Mouse (Mus musculus) regulatory T cell (primary cell): ENCODE results near the gene Gnl3l.

Experiments used
- in situ Hi-C: fragments of 300-600 bp; cut with MboI, MseI; formaldehyde crosslinking; loops from one replicate; pipeline ENCODE4 v1.15.1; 2025; ENCODE audit warnings: high pct_unique_total_duplicates

The Gnl3l gene

DNA sequence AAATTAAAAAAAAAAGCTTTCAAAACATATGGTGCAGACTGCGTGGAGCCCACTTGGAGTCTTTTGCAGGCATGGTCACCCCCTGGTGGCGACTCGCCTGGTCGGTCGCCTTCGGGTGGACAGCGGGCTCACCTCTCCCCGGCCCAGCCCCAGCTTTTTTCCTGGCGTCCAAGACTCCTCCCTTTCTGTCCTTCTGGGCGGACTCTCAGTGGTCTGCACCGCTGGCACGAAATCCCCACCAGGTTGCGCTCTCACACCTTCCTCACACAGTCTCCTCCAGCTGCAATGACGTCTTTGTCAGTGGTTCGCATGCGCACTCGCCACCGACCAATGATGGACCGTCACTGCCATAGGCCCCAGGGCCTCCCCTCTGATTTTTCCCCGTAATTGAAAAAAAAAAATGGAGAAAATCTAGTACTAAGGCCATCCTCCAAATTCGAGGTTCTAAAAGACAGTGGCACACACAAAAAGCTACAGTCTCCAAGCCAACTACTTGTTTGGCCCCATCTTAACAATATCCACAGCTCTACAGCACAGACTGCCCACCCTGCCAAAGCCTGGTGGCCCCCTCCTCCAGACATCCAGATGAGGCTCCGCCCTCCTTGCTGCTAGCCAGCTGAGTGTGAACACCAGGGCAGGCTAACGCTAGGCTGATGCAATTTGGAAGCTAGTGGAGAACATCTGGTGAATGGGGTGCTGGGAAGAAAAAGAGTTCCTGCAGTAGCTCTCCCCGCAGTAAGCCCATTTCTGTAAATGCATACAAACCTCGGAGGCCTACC is 60.4 kb downstream of the Gnl3l start:
- in situ Hi-C loops = loop anchor here (25.0 kb wide), 1 partner anchor 444 kb away; no protein-coding TSS in a partner anchor

DNA sequence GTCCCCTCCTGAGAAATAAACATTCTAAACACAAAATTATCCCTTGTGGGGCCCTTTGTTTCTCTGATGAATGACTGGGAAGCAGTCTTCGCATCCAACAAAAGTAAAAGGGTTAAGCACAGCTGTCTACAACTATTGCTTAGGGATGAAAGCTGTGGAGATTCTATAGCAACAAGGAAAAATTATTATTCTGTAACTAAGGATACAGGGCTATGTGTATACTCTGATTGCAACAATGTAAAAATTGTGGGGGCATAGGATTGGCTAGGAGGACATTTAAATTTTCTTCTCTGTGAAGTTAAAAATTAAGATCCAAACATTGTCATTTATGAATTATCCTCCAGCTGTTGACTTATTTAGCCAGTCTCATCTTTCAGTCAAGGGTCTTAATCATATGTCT is 61.1 kb downstream of the Gnl3l start:
- in situ Hi-C loops = loop anchor here (25.0 kb wide), 1 partner anchor 444 kb away; no protein-coding TSS in a partner anchor

DNA sequence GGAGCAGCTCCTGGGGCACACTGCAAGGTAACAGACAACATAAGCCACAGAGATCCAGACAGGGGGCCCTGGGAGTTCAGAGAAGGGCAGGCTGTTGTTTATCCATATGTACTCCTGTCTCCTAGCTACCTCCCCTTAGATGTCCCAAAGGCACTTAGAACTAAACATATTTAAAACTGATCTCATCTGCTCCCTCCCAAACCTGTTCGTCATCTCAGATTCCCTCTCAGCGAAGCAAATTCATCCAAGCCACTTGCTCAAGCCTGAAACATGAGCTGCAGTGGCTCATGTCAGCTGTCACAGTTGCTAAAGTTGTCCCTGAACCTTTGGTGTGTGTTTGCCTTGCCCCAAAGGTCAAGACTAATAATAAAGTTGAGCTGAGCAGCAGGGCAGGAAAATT is 61.7 kb downstream of the Gnl3l start:
- in situ Hi-C loops = loop anchor here (25.0 kb wide), 1 partner anchor 443 kb away; no protein-coding TSS in a partner anchor

DNA sequence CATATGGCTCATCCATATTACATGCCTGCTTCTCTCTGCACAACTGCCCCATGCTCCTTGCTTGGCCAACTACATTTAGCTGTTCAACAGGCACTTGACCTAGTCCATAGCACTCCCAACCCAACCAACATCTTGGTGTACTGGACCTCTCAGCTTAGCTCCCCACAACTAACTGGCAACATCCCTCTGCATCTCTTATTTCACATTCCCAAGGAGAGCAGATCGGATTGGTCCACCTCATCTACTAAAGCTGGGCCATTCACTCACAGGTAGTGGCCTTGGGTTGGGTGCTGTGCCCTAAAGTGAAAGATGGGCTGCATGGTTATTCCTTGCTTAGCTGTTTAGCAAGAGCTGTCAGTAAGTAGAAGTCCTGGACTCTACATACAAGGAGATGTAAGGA is 62.4 kb downstream of the Gnl3l start:
- in situ Hi-C loops = loop anchor here (25.0 kb wide), 1 partner anchor 442 kb away; no protein-coding TSS in a partner anchor
